Mouse (Mus musculus): Measurements from ENCODE around the gene Cabin1. TPM values are rescaled to one million over a fixed set of nuclear protein-coding genes. Genes with fewer than 3 reads are reported as not detected.

Gene Cabin1
- polyA plus RNA-seq, 1 experiment from 2014 or later: 32.6 TPM

DNA sequence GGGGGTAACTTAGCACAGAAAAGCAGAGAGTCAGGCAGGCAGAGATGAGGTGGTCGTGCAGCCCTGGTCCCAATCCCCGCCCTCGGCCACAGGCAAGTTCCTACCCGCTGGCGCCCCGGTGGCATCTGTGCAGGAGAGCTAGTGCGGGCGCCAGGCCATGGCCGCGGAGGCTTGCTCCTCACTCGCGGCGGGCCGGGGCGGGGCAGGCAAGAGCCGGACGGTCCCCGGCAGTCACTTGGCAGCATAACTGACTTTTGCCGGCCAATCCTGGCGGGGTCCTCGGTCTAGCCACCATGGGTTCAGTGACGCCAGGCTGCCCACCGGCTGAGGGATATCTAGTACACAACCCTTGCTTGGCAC is 96.2 kb downstream of the Cabin1 start:
- DNase-seq (ENCODE audit: low spot score): peak; percentile 52
- H3K9me3 ChIP-seq (replicated peaks): no peaks in the 10 kb centered on the region
- peaks cover 48% of the 10 kb centered on the region for H3K36me3 ChIP-seq
- peaks cover 40% of the 10 kb centered on the region for H3K27me3 ChIP-seq (ENCODE audit: low read depth, poor library complexity, severe bottlenecking)
- peaks cover 26% of the 10 kb centered on the region for H3K4me1 ChIP-seq
- 2% methylated on average over 23 of the region's 23 CpGs for WGBS
- H3K4me3 ChIP-seq: peak overlapping the region; percentile 64
- H3K27ac ChIP-seq (replicated peaks): peak overlapping the region; percentile 68

DNA sequence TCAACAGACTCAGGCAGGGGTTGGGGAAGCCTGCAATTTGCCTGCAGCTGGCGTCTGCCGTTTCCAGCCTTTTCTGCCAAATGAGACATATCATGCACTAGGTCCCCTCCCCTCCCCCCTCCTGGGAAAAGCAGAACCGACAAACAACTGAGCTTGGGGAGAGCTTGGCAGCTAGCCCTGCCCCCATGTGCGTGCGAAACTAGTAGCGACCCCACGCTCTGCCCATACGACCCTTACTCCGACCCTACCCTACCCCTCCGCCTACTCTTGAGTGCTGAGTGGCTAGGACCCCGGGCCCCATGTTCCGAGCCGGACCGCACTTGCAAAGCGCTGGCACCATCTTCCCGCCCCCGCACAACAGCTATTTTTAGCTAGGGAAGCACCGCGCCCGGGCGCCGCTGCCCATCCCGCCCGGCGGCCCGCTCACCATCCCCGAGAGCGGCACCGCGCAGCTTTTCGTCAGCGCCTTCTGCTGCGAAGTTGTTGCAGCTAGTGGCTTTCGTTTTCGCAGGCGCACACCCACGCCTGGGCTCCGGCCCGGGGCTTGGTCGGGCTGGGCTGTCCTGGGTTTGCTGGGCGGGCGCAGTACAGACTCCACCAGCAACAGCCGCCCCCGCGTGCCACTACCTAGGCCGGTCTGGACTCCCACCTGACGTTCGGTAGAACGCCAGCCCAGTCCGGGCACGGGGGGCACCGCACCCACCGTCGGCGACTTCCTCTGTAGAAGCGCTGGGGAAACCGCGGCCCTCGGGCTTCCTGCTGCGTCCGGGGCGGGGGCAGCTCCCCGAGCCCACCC is 96.8 kb downstream of the Cabin1 start:
- peak; percentile 59 for DNase-seq (ENCODE audit: low spot score)
- Histone ChIP-seq H3K9me3 (replicated peaks) (no peaks in the 10 kb centered on the region), H3K4me3 (peak overlapping the region; percentile 64), H3K27ac (replicated peaks) (peak overlapping the region; percentile 68), H3K4me1 (peaks cover 26% of the 10 kb centered on the region), H3K27me3 (ENCODE audit: low read depth, poor library complexity, severe bottlenecking) (peaks cover 40% of the 10 kb centered on the region), H3K36me3 (peaks cover 48% of the 10 kb centered on the region)
- WGBS: under 1% methylated on average over 63 of the region's 63 CpGs

- Histone ChIP-seq H3K27me3 (ENCODE audit: low read depth, poor library complexity, severe bottlenecking) (peaks cover 40% of the 10 kb centered on the region), H3K4me1 (peaks cover 26% of the 10 kb centered on the region), H3K9me3 (replicated peaks) (no peaks in the 10 kb centered on the region), H3K27ac (replicated peaks) (0 out of 2 replicates have a peak overlapping the region, but pooled peaks have one; percentile 3), H3K4me3 (peak overlapping the region; percentile 64), H3K36me3 (peaks cover 48% of the 10 kb centered on the region)
- no peak for DNase-seq (ENCODE audit: low spot score)
- WGBS: 35% methylated on average over 4 of the region's 4 CpGs
Measured at GRCm38 (mm10) chr10:75666451-75667030, 97.6 kb downstream of the Cabin1 start.

DNA sequence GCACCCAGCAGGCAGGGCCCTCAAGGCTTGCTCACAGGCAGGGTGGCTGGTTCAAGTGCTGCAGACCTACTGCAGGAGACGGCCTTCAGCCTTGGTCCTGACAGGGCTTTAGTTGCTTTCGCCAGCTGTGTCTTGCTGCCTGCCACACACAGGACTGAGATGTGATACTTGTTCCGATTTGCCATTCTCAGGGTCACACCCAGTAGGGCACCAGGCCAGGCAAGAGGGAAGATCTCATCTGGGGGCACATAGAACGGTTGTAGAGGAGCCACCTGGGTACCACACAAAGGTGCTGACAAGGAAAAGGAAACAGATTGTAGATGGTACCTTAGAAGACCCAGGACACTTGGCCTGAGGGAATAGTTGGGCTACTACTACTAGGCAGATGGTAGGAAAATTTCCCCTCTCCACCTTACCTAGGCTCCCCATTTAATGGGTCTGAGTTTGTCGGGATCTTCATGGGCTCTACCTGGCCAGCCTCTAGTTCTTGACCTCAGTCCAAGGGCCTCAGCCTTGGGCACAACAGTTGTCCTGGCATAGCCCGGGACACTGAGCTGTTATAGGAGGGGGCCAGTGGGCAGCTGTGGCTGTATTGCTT is 99.4 kb downstream of the Cabin1 start:
- H3K36me3 ChIP-seq: peaks cover 42% of the 10 kb centered on the region
- no peaks in the 10 kb centered on the region for H3K9me3 ChIP-seq (replicated peaks)
- H3K4me3 ChIP-seq: no peak overlapping the region
- DNase-seq (ENCODE audit: low spot score): no peak
- H3K27ac ChIP-seq (replicated peaks): no peak overlapping the region
- 96% methylated on average over 6 of the region's 6 CpGs for WGBS
- H3K4me1 ChIP-seq: peaks cover 26% of the 10 kb centered on the region
- peaks cover 34% of the 10 kb centered on the region for H3K27me3 ChIP-seq (ENCODE audit: low read depth, poor library complexity, severe bottlenecking)

DNA sequence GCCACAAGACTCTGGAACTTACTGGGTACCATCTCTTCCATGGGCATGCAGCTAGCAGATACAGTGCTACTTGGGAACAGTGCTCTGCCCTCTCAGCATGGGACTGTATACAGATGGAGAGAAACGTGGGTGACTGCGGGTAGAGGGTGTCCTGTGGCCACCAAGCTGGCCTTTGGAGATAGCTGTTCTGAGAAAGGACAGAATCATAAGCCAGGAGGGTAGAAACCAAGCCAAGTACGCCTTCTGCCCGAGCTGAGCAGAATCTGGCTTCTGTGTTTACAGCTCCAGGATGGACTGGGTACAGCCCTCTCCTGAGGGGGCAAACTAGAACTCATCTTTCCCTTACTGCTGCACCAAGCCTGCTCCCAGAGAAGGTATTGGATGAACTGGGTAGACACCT is 101.6 kb downstream of the Cabin1 start:
- Histone ChIP-seq H3K4me1 (peaks cover 16% of the 10 kb centered on the region), H3K27me3 (ENCODE audit: low read depth, poor library complexity, severe bottlenecking) (peaks cover 12% of the 10 kb centered on the region), H3K9me3 (replicated peaks) (no peaks in the 10 kb centered on the region), H3K27ac (replicated peaks) (no peak overlapping the region), H3K4me3 (no peak overlapping the region), H3K36me3 (peaks cover 53% of the 10 kb centered on the region)
- DNase-seq (ENCODE audit: low spot score): no peak
- WGBS: 92% methylated on average over 4 of the region's 4 CpGs

DNA sequence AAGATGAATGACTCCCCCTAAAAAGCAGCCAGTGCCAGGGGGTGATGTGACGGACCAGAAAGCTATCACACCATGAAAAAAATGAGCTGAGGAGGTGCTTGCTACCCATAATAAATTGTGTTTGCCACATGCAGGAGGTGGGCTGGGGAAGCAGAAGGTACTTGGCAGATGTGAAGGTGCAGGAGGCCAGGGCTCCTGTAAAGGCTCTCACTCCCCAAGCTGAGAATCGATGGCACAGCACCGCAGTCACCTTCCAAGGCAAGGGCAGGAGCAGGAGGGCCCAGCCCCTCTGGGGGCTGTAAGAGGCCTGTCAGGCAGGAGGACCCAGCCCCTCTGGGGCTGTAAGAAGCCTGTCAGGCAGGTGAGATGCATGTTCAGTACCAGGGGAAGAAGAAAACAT is 102.3 kb downstream of the Cabin1 start:
- 92% methylated on average over 3 of the region's 3 CpGs for WGBS
- Histone ChIP-seq H3K27me3 (ENCODE audit: low read depth, poor library complexity, severe bottlenecking) (peaks cover 10% of the 10 kb centered on the region), H3K9me3 (replicated peaks) (no peaks in the 10 kb centered on the region), H3K27ac (replicated peaks) (no peak overlapping the region), H3K4me1 (peaks cover 9% of the 10 kb centered on the region), H3K36me3 (peaks cover 60% of the 10 kb centered on the region), H3K4me3 (no peak overlapping the region)
- DNase-seq (ENCODE audit: low spot score): no peak

GRCm38 (mm10) chr10:75661381-75661780 is 102.8 kb downstream of the Cabin1 start:
- Histone ChIP-seq H3K27ac (replicated peaks) (no peak overlapping the region), H3K9me3 (replicated peaks) (no peaks in the 10 kb centered on the region), H3K4me3 (no peak overlapping the region), H3K4me1 (0 out of 2 replicates have a peak, but pooled peaks cover 4% of the 10 kb centered on the region), H3K27me3 (ENCODE audit: low read depth, poor library complexity, severe bottlenecking) (peaks cover 5% of the 10 kb centered on the region; the same call in 1 of the 2 replicates), H3K36me3 (peaks cover 65% of the 10 kb centered on the region)
- DNase-seq (ENCODE audit: low spot score): no peak
- WGBS: 87% methylated on average over 6 of the region's 6 CpGs

DNA sequence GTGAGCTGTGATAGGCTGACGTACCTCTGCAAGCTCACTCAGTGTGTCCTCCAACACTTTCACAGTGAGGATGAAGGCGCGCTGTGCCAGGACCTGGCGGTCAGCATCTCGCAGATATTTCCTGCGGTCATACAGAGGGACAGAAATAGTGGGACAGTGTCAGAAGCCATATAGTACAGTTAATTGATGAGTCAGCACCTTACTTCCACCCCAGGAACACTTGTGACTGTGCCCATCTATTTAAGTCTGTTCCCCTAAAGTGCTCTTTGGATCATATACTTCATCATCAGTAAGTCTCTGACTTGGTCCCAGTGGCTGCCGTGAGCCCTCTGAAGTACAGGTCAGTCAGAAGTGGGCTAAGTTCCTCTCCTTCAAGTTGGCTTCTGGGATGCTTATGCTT is 106.4 kb downstream of the Cabin1 start:
- 95% methylated on average over 7 of the region's 7 CpGs for WGBS

DNA sequence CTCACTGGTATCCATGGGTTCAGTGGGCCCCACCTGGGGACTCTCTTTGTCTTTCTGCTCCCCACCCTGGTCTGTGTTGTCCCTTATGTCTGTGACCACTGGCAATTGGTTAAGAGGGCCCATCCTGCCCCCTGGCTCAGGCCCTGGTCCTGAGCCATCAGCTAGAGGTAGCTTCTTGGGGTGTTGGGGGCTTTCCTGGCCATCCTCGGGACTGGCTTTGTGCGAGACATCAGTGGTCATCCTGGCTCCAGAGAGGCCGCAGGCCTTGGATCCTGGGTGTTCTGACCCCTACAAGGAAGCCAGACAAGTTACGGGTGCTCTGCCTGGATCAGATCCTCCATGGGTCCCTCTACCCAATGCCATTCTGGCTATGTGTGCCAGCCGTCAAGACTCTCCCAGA is 107.0 kb downstream of the Cabin1 start:
- Histone ChIP-seq H3K4me1 (no peaks in the 10 kb centered on the region), H3K27me3 (ENCODE audit: low read depth, poor library complexity, severe bottlenecking) (no peaks in the 10 kb centered on the region), H3K36me3 (peaks cover 91% of the 10 kb centered on the region), H3K4me3 (no peak overlapping the region), H3K27ac (replicated peaks) (no peak overlapping the region), H3K9me3 (replicated peaks) (no peaks in the 10 kb centered on the region)
- DNase-seq (ENCODE audit: low spot score): no peak
- 93% methylated on average over 5 of the region's 5 CpGs for WGBS

More for the DNA sequence above, 106.4 kb downstream of the Cabin1 start:
- no peaks in the 10 kb centered on the region for H3K4me1 ChIP-seq
- H3K4me3 ChIP-seq: no peak overlapping the region
- no peak for DNase-seq (ENCODE audit: low spot score)
- H3K27me3 ChIP-seq (ENCODE audit: low read depth, poor library complexity, severe bottlenecking): no peaks in the 10 kb centered on the region
- peaks cover 91% of the 10 kb centered on the region for H3K36me3 ChIP-seq
- H3K27ac ChIP-seq (replicated peaks): no peak overlapping the region
- H3K9me3 ChIP-seq (replicated peaks): no peaks in the 10 kb centered on the region

GRCm38 (mm10) chr10:75654053-75654452 is 110.1 kb downstream of the Cabin1 start:
- no peak for DNase-seq (ENCODE audit: low spot score)
- Histone ChIP-seq H3K27me3 (ENCODE audit: low read depth, poor library complexity, severe bottlenecking) (no peaks in the 10 kb centered on the region), H3K9me3 (replicated peaks) (no peaks in the 10 kb centered on the region), H3K36me3 (peaks cover 99% of the 10 kb centered on the region), H3K4me3 (no peak overlapping the region), H3K4me1 (no peaks in the 10 kb centered on the region), H3K27ac (replicated peaks) (no peak overlapping the region)
- WGBS: 97% methylated on average over 4 of the region's 4 CpGs

DNA sequence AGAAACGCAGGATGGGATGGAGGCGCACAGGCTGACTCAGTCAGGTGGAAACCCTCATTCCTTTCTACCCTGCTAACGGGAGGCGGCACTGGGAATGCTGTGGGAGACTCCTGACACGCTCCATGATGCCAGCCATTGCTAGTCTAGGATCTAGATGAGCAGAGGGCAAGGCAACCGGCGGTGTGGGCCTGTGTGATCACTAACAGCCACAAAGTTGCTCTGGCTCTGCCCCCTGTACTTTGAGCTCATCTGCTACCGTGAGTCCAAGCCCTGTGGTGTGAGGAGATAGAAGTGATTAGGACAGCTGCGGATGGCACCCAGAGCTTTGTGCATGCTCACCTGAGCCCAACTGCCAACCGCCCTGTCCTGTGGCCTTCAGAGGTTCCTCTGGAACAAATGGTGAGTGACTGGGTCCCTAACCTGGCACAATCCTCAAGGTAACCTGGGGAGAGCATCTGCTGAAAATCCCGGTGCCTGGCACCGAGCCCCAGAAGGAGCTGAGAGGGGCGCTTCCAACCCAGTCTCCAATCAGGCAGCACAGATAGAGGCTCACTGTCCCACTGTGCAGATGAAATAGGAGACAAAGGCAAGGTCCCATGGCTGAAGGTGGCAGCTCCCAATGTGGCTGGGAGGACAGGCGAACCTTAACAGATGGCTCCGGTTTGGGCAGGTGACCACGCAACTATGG is 112.6 kb downstream of the Cabin1 start:
- H3K36me3 ChIP-seq: peaks cover 100% of the 10 kb centered on the region
- no peaks in the 10 kb centered on the region for H3K9me3 ChIP-seq (replicated peaks)
- WGBS: 94% methylated on average over 16 of the region's 16 CpGs

GRCm38 (mm10) chr10:75650306-75650902 is 113.7 kb downstream of the Cabin1 start:
- 90% methylated on average over 6 of the region's 6 CpGs for WGBS
- no peak overlapping the region for H3K4me3 ChIP-seq
- H3K27ac ChIP-seq (replicated peaks): no peak overlapping the region
- DNase-seq (ENCODE audit: low spot score): no peak
- peaks cover 100% of the 10 kb centered on the region for H3K36me3 ChIP-seq
- no peaks in the 10 kb centered on the region for H3K9me3 ChIP-seq (replicated peaks)
- no peaks in the 10 kb centered on the region for H3K27me3 ChIP-seq (ENCODE audit: low read depth, poor library complexity, severe bottlenecking)
- H3K4me1 ChIP-seq: no peaks in the 10 kb centered on the region

More for the DNA sequence above, 112.6 kb downstream of the Cabin1 start:
- no peak overlapping the region for H3K4me3 ChIP-seq
- DNase-seq (ENCODE audit: low spot score): no peak
- no peaks in the 10 kb centered on the region for H3K4me1 ChIP-seq
- no peak overlapping the region for H3K27ac ChIP-seq (replicated peaks)
- no peaks in the 10 kb centered on the region for H3K27me3 ChIP-seq (ENCODE audit: low read depth, poor library complexity, severe bottlenecking)
